Mouse (Mus musculus) gastrocnemius, postnatal 36 days (tissue): Measurements from ENCODE around the gene Itpkb. TPM values are rescaled to one million over a fixed set of nuclear protein-coding genes. Genes with fewer than 3 reads are reported as not detected.

Experiments used
- DNase-seq, 2 experiments: peaks; one replicate each; pipeline ENCODE4 v3.0.0; 2022
- intact Hi-C: fragments of 180-260 bp; cut with DNase I; formaldehyde crosslinking; loops from one replicate; pipeline ENCODE4 v1.15.1; 2025
- total RNA-seq, 2 experiments: library from RNA; stranded (reverse); gene quantifications; 2 replicates each; pipeline ENCODE4 v1.2.3; 2021

Gene Itpkb
- total RNA-seq, 2 experiments from 2014 or later, result 16.0 to 18.2 TPM

DNA sequence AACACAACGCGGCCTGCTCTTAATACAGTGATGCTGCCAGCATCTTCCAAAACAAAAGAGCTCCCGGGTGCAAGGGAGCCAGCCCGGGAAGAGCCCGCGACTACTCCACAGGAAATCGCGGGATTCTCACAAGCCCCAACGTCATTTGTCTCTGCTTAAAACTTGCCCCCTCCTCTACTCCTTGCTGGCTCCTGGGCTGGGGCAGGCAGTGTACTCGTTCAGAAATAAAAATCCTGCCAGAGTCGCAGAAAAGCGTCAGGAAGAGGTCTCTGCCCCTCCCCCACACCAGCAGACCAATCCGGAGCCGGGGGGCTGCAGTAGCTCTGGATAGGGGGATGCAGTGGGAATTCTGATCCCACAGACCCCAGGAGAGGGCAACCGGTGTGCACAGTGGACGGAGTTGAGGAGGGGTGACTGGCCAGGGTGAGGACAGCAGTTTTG is 102.8 kb downstream of the Itpkb start:
- intact Hi-C loops, result loop anchor here (5.0 kb wide), 1 partner anchor 329 kb away; no protein-coding TSS in a partner anchor
- no peak for DNase-seq

DNA sequence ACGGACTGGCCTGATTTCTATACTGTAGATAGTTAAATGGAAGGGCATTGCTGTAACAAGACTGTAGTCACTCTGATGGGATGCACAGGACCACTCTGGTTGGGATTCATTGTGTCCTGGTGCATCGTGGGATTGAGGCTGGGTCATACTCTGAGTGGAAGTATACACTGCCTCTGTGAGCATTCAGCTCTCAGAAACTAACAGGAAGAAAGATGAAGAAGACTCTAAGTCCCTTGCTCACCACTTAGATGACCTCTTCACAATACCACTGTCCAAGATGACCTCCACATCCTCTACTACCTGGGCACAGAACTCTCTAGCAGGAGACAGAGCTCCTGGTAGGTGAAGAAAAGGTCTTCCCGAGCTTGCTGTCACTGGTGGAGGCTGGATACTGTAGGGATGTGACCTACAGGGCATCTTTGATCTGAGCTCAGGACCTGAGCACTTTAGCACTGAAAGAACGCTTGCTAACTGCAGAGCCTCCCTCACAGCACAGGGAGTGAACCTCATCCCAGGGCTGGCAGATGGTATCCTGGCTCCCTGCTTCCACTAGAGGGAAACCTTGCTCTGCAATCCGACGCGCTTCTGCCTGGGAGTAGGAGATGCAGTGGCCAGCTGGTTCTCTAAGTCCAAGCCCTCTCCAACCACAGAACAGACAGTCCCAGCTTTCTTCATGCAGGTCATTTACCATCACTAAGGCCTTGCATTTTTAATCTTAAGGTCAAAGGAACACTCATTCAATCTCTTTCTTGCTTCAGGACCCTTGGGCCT is 103.7 kb downstream of the Itpkb start:
- intact Hi-C loops, result loop anchor here (1.0 to 5.0 kb wide), 3 partner anchors 50 to 328 kb away; no protein-coding TSS in a partner anchor
- DNase-seq, result peak in 1 of 2 experiments; percentile 55

GRCm38 (mm10) chr1:180434925-180435324 is 104.6 kb downstream of the Itpkb start:
- DNase-seq, result no peak
- intact Hi-C loops, result loop anchor here (1.0 to 5.0 kb wide), 3 partner anchors 49 to 327 kb away; no protein-coding TSS in a partner anchor

GRCm38 (mm10) chr1:180439496-180439895 is 109.2 kb downstream of the Itpkb start:
- no peak for DNase-seq
- intact Hi-C loops, result no loop called here

GRCm38 (mm10) chr1:180444411-180444810 is 114.1 kb downstream of the Itpkb start:
- DNase-seq, result no peak
- intact Hi-C loops, result no loop called here

DNA sequence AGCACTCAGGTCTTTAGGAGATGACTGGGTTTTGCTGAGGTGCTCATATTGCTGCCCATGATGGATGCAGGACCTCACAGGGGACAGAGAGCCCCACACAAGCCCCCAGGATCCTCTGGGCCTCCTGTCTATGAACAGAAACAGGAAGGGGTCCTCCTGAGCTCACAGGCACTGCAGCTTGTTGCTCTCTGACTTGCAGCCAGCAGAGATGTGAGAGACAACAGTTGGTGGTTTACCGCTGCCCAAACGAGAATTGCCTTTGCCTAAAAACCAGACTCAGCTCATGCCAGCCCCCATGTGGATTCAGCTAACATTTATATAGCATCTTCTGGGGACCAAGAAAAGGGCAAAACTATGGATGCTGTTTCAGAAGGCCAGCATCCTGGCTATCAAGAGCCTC is 119.4 kb downstream of the Itpkb start:
- intact Hi-C loops, result no loop called here
- DNase-seq, result no peak

- DNase-seq, result no peak
- intact Hi-C loops, result no loop called here
Measured at GRCm38 (mm10) chr1:180458274-180458673, 128.0 kb downstream of the Itpkb start.

DNA sequence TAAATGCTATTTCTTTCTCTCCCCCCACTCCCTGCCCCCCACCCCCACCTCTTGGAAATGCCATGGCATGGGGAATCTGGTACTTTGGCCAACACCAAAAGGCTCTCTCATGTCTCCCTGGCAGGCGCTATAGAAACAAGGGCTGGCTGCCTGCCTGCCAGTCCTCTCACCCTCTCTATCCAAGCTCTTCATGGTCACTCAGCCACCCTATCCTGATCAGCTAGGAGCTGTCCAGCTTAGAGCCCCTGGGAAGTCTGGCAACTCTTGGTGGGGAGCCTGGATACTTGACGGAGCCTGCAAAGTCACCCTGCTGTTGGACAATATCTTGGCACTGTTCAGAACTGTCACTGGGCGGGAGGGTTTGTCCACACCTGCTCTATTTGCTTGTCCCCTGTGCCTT is 128.4 kb downstream of the Itpkb start:
- DNase-seq, result no peak

DNA sequence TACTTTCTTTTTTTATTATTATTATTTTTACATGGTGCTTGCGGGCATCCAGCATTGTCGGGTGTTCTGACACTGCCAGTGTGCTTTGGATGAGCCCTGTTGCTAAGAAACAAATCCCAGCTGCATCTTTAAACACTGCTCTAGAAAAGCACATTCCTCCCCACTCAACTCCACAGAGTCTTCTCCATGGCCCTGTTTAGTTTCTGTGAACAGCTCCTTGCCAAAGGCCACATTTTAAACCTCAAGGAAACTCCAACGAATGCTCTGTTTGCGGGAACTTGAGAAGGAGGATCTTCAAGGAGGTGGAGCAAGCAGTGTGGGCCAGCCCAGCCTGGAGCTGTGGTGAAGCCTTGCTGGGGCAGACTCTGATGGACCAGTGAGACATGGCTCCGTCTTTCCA is 130.4 kb downstream of the Itpkb start:
- intact Hi-C loops, result no loop called here
- no peak for DNase-seq

More for the DNA sequence above, 128.4 kb downstream of the Itpkb start:
- intact Hi-C loops, result no loop called here

DNA sequence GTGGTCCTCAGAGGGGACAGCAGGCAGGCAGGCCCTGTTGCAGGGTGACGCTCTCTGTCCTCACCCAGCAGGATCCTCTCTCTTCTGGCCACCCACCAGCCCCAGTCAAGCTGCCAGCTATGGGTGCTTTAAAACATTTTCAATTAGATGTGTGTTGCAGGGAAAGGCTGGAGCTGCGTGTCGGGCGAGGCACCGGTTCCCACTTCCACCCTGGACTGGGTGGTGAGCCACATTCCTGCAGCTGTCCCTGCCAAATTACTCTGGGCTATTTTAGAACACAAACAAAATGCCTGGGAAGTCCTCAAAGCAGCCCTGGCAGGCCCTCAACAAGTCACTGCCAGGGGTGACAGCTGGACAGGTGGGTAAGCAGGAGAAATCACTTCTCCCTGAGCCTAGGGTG is 132.1 kb downstream of the Itpkb start:
- intact Hi-C loops, result no loop called here
- DNase-seq, result peak; percentile 31 to 34

DNA sequence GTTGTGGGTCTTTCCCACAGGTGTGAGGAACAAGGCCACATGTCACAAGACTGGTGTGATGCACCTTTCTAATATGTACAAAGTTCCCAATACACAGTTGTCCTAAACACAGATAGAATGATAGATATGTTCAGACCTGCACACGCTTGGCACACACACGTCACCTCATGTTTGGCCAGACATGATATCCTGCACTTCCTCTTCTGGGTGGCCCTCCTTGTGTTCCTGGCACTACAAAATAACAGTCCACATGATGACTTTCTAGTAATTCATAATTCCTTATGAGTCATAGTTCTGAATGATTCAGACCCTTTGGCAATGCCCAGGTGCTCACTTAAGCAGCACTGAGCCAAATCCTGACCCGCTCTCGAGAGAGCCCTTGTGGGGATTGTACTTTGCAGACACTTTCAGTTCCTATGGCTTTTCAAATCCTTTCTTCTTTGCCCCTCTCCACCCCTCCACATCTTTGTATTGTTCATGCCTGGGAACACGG is 132.7 kb downstream of the Itpkb start:
- intact Hi-C loops, result no loop called here
- no peak for DNase-seq

DNA sequence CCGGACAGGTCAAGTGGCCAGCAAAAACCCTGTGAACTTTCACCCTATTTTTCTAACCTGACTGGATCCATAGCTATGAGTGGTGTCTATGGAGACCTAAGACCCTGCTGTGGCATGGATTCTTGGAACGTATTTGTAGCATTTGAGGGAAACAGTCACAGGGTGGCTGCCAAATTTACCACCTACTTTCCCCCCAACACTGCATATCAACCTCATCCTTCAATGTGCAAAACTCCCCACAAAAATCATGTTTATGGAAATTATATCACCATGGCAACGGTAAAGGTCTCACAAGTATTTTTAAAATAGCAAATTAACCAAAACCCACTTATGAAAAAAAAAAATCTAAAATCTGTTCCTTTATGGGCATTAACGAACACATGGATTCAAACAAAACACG is 134.1 kb downstream of the Itpkb start:
- DNase-seq, result no peak
- intact Hi-C loops, result no loop called here

DNA sequence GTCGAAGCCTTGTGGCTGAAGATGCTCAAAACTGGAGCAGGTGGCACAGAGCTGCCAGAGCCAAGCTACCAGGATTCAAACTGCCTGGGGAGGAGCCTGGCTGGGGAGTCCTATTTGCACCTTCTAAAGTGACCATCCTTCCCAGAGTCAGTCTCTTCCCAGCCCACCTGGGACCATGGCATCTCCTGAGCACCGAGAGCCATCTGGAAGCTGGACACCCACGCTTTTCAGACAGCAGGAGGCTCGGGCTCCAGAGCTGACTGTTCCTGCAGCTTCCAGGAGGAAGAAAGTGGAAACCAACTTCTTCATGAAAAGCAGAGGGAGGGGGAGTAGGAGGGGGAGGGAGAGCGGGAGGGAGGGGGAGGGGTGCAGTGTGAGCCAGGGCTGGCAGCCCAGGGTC is 135.3 kb downstream of the Itpkb start:
- intact Hi-C loops, result no loop called here
- DNase-seq, result no peak

GRCm38 (mm10) chr1:180468004-180468403 is 137.7 kb downstream of the Itpkb start:
- no peak for DNase-seq
- intact Hi-C loops, result no loop called here

GRCm38 (mm10) chr1:180473566-180473965 is 143.3 kb downstream of the Itpkb start:
- DNase-seq, result no peak
- intact Hi-C loops, result no loop called here

Other genes starting within 250 kb of the Itpkb start
- gene Coq8a, start 130.9 kb upstream of the Itpkb start, total RNA-seq, result 1,000 to 10,000 TPM in 1 of 2 experiments, 100 to 1,000 TPM in 1; 793 to 1,026 TPM
- 1 to 10 TPM; 7.9 to 8.0 TPM for gene Psen2, start 67.0 kb upstream of the Itpkb start, total RNA-seq
- gene Stum, start 153.0 kb downstream of the Itpkb start, total RNA-seq, result under 1 TPM; 0.18 to 0.42 TPM
- gene Parp1, start 238.4 kb downstream of the Itpkb start, total RNA-seq, result 10 to 100 TPM; 59.3 to 62.7 TPM